Mouse (Mus musculus) cerebellum, postnatal 14 days (tissue): ENCODE measurements around the gene Zfp956.

Source experiments
- DNase-seq, 2 experiments: peaks; one replicate each; pipeline ENCODE4 v3.0.0; 2021; ENCODE audit warnings: mixed read lengths in 2 of 2

Gene Zfp956

DNA sequence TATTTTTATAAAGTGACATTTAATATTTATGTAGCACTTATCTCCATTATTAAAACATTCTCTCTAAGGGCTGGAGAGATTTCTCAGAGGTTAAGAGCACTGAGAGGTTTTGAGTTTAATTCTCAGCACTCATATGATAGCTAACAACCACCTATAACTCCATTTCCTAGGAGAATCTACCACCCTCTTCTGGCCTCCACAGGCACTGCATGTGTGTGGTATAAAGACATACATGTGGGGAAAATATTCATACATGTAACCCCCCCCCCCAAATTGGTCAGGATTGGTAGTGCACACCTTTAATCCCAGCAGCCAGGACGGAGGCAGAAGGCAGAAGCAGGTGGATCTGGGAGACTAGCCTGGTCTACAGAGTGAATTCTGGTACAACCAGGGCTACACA is 21.4 kb downstream of the Zfp956 start:
- no peak for DNase-seq

DNA sequence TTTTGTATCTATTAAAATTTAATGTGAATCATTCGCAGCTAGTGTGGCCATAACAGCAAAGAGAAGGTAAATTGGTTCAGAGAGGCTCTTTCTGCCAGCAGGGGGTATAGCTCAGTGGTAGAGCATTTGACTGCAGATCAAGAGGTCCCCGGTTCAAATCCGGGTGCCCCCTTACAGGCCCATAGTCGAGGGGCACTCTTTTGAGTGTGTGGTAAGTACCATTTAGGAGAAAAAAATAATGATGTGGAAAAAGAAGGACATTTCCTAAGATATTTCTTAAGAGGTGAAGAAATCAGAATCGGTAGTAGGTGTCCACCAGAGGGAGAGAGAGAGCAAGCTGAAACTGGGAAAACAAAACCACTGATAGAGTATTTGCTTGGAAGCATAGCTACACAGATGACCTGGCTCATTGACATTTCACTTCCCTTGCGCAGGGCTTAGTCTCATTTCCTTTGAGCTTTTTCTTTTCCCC is 25.7 kb downstream of the Zfp956 start:
- peak; percentile 84 to 85 for DNase-seq

- DNase-seq = no peak
Observed at GRCm38 (mm10) chr6:47983936-47984335, 30.7 kb downstream of the Zfp956 start.

DNA sequence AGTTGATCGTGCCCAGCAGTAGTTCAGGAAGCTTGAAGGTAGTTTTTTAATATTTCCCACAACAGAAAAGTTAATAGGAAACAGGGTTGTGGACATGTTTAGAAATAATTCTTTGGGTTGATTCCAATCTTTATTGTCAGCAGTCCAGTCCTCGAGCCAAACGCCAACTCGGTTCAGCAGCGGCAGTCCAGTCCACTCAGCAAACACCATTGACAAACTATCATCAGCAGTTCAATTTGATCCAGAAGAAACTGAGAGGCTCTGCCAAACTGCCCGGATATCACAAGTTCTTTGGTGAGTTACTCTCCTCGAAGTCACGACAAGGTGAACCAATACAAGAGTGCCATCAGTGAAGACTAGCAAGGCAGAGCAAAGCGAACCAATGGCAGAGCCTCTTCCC is 42.5 kb downstream of the Zfp956 start:
- no peak for DNase-seq

- DNase-seq = no peak
Observed at GRCm38 (mm10) chr6:48010727-48011126, 57.5 kb downstream of the Zfp956 start.
